Mouse (Mus musculus) cerebellum, adult 2 months (tissue): Measurements from ENCODE around the gene Kcnma1.

ENCODE experiments used
- CTCF ChIP-seq: fragments of 200-500 bp; IDR thresholded peaks from 2 replicates; pipeline ENCODE4 v1.5.1; 2011; ENCODE audit warnings: low read depth, mild to moderate bottlenecking, control low read depth, low read length, moderate library complexity, borderline replicate concordance; ENCODE audit not compliant: insufficient read depth
- POLR2A ChIP-seq: fragments of 200-500 bp; IDR thresholded peaks from 2 replicates; pipeline ENCODE4 v1.6.1; 2011; ENCODE audit warnings: low read length, control low read depth, borderline replicate concordance; ENCODE audit not compliant: insufficient read depth

- TF ChIP-seq POLR2A = no peak
- TF ChIP-seq CTCF = no peak
Measured at GRCm38 (mm10) chr14:23741531-23741930, 272.8 kb downstream of the Kcnma1 start.
